Mouse (Mus musculus) cerebellum, adult 2 months (tissue): ENCODE results near the gene Lrp5.

Experiments used
- CTCF ChIP-seq: fragments of 200-500 bp; IDR thresholded peaks from 2 replicates; pipeline ENCODE4 v1.5.1; 2011; ENCODE audit warnings: low read depth, mild to moderate bottlenecking, control low read depth, low read length, moderate library complexity, borderline replicate concordance; ENCODE audit not compliant: insufficient read depth
- POLR2A ChIP-seq: fragments of 200-500 bp; IDR thresholded peaks from 2 replicates; pipeline ENCODE4 v1.6.1; 2011; ENCODE audit warnings: low read length, control low read depth, borderline replicate concordance; ENCODE audit not compliant: insufficient read depth

GRCm38 (mm10) chr19:3539456-3539855, 146.9 kb downstream of the Lrp5 start:
- no peak for TF ChIP-seq CTCF
- no peak for TF ChIP-seq POLR2A
